Mouse (Mus musculus): ENCODE data around the gene Rfx2.

Rfx2 gene

GRCm38 (mm10) chr17:56751404-56752072, 79.3 kb downstream of the Rfx2 start:
- no peak for DNase-seq

DNA sequence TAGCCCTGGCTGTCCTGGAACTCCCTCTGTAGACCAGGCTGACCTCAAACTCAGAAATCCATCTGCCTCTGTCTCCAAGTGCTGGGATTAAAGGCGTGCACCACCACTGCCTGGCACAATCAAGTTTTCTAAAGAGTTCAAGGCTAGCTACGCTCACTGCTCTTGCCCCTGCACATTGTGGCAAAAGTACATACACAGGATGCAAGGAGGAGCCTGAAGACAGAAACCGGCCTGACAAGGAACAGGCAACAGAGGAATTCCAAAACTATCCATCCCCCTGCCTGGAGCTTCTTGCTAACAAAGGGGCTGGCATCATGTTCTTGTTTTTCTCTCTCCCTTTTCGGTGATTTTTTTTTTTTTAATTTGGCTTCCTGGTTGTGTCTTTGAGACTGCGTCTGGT, 86.6 kb downstream of the Rfx2 start:
- no peak for DNase-seq

DNA sequence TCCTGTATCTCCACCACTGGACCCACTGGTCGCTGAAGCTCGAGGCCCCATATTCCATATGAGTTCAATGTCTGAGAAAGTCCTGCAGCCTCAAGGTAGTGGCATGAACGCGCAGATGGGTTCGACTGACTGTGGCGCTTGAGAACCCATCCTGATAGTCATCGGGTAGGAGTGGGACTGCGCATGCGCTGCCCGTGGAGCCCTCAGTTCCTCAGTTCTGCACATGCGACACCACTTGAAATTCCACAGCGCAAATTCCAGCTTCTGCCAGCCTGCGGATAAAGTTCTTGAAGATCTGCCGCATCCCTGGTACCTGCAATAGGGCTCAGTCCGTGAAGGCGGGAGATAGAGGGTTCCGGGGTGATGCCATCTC, 90.0 kb downstream of the Rfx2 start:
- no peak for DNase-seq

- DNase-seq = no peak
Measured at GRCm38 (mm10) chr17:56740118-56740787, 90.6 kb downstream of the Rfx2 start.

DNA sequence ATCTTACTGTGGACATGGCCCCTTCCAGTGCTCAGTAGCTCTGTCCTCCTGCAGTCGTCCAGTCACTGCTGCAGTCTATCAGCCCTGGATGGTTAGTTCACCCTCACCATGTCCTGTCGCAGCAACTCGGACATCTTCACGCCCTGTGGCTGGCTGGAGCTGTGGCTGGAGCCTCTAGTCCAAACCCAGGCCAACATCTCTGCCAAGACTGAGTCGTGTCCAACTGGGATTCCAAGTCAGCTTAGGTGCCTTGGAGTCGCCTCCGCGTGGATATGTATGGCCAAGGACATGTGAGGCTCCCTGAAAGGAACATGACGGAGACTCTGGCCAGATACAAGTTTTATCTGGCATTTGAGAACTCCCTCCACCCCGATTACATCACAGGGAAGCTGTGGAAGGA, 92.6 kb downstream of the Rfx2 start:
- no peak for DNase-seq

DNA sequence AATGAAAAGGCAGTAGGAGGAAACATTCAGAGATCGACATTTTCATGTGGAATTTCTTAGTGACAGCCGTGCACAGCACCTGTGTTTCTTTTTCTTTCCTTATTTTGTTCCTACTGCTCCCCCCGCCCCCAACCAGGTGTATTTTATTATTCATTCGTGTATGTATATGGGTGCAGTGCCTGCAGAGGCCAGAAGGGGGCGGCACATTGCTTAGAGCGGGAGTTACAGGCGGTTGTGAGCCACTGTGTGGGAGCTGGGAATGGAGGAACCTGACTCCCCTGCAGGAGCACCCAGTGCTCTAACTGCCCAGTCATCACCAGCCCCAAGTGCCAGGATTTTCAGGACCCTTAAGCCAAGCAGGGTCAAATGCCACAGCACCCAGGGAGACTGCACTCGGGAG, 94.3 kb downstream of the Rfx2 start:
- peak; percentile 29 to 44 for DNase-seq

DNA sequence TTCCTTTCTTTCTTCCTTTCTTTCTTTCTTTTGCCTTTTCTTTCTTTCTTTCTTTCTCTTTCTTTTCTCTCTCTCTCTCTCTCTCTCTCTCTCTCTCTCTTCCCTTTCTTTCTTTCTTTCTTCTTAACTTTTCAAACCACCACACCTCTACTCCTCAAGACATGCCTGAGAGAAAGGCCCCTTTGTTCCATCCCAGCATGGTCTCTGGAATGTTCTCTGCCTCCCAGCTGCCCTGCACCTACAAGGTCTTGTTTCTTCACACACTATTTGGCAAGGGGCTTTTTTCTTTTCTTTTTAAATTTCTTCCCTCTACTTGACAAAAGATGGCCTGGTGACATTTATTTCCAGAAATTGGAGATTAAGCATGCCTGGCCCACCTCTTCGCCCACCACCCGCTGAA, 101.2 kb downstream of the Rfx2 start:
- DNase-seq = no peak

GRCm38 (mm10) chr17:56729151-56729550, 101.7 kb downstream of the Rfx2 start:
- DNase-seq = no peak

DNA sequence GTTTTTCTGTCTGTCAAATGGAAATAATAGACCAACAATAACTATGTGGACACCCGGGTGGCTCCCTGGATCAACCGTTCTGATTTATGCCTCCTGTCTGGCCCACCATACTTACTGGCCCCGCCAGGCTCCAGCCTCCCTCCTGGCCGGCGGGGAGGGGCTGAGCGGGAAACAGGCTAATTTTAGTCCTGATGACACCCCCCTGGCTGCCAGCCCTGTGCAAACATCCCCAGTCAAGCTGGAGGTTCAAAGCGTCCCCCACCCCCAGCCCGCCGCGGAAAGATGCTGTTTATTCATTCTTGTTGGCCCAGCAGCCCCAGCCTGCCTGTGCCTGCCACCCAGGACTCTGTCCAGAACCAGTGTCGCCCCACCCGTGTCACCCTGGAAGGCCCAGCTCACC, 102.7 kb downstream of the Rfx2 start:
- DNase-seq = no peak

DNA sequence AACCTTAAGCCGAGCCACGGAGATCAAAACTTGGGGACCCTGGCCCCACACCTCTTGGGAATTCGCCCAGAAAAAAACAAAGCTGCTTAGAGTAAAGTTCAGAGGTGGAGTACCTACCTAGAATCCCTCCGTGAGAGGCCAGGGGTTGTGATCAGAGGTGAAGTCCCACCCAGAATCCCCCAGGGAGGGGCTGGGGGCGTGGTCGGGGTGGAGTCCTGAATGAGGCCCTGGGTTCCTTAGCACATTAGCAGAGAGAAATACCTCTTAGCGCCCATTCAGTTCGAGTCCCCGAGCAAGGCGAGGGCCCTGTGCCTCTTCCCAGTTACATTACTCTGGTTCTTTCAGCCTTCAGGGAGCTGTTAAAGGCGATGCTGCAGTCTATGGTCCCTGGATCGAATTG, 103.2 kb downstream of the Rfx2 start:
- DNase-seq = peak; percentile 36

GRCm38 (mm10) chr17:56727029-56727649, 103.7 kb downstream of the Rfx2 start:
- no peak for DNase-seq
